Mouse (Mus musculus) midbrain, embryonic 13.5 days (tissue): Measurements from ENCODE around the gene Pim3. TPM values are rescaled to one million over a fixed set of nuclear protein-coding genes. Genes with fewer than 3 reads are reported as not detected.

Experiments used
- ATAC-seq: fragments of 200-750 bp; cut with Nextera tagmentation; 2 replicates; pipeline ENCODE4 v1.8.0; 2017; ENCODE audit warnings: mild to moderate bottlenecking, moderate TSS enrichment, moderate library complexity
- H3K27ac ChIP-seq: fragments of 300-500 bp; sonication (generic); 2 replicates; pipeline ENCODE4 v1.5.1; 2015; ENCODE audit warnings: inconsistent platforms, mild to moderate bottlenecking, moderate library complexity
- H3K27me3 ChIP-seq: fragments of 300-500 bp; sonication (generic); 2 replicates; pipeline ENCODE4 v1.6.1; 2015; ENCODE audit warnings: mild to moderate bottlenecking, inconsistent platforms
- H3K36me3 ChIP-seq: fragments of 300-500 bp; sonication (generic); 2 replicates; pipeline ENCODE4 v1.6.1; 2015; ENCODE audit warnings: mild to moderate bottlenecking, inconsistent platforms
- H3K4me1 ChIP-seq: fragments of 300-500 bp; sonication (generic); replicated peaks from 2 replicates; pipeline ENCODE4 v1.6.1; 2015; ENCODE audit warnings: inconsistent platforms
- H3K4me2 ChIP-seq: fragments of 300-500 bp; sonication (generic); replicated peaks from 2 replicates; pipeline ENCODE4 v1.6.1; 2015; ENCODE audit warnings: moderate library complexity, mild to moderate bottlenecking, inconsistent platforms
- H3K4me3 ChIP-seq: fragments of 300-500 bp; sonication (generic); replicated peaks from 2 replicates; pipeline ENCODE4 v1.5.1; 2015; ENCODE audit warnings: mild to moderate bottlenecking, inconsistent platforms
- H3K9ac ChIP-seq: fragments of 300-500 bp; sonication (generic); replicated peaks from 2 replicates; pipeline ENCODE4 v1.6.1; 2015; ENCODE audit warnings: mild to moderate bottlenecking, inconsistent platforms
- H3K9me3 ChIP-seq: fragments of 300-500 bp; sonication (generic); 2 replicates; pipeline ENCODE4 v1.6.1; 2016; ENCODE audit warnings: mild to moderate bottlenecking, inconsistent platforms
- WGBS: fragments of 180-500 bp; shearing (Covaris S2); methylation state at CpG from one replicate; pipeline ENCODE4 v1.1.7; 2015; 5-methylcytosine and 5-hydroxymethylcytosine counted together
- polyA plus RNA-seq: library from polyadenylated mRNA; unstranded; fragments of >200 nt; fragmentation: Nextera tagmentation; extraction: Ambion mirVana; gene quantifications from 2 replicates; pipeline ENCODE4 v1.2.1, GENCODE M21; 2015

Pim3 gene
- polyA plus RNA-seq, 1 experiment from 2014 or later = 47.6 TPM

DNA sequence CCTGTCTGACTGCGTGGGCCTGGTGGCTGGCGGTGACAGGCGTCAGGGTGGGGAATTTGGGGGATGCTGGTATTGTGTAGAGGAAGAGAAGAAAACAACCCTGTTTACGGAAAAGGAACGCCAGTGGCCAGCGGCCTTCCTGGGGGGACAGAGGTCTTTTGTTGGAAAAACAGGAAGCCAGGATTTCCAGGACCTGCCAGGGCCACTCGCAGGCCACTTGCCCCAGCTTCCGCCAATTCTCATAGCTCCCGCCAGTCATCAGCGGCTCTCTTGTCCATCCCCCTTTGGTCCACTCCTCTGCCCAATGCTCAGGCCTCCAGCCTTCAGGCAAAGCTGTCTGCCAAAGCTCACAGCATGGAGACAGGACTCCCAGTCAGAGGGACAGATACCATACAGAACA is 21.9 kb upstream of the Pim3 start:
- no peak overlapping the region for H3K4me2 ChIP-seq
- H3K27me3 ChIP-seq = peaks cover 8% of the 10 kb centered on the region; the same call in 1 of the 2 replicates
- H3K4me3 ChIP-seq = no peak overlapping the region
- H3K4me1 ChIP-seq = peaks cover 21% of the 10 kb centered on the region
- WGBS = 67% methylated on average over 9 of the region's 10 CpGs
- H3K36me3 ChIP-seq = no peaks in the 10 kb centered on the region
- H3K9ac ChIP-seq = no peak overlapping the region
- H3K9me3 ChIP-seq = no peaks in the 10 kb centered on the region
- H3K27ac ChIP-seq = peak overlapping the region; percentile 39; the same call in 1 of the 2 replicates
- ATAC-seq = no peak

DNA sequence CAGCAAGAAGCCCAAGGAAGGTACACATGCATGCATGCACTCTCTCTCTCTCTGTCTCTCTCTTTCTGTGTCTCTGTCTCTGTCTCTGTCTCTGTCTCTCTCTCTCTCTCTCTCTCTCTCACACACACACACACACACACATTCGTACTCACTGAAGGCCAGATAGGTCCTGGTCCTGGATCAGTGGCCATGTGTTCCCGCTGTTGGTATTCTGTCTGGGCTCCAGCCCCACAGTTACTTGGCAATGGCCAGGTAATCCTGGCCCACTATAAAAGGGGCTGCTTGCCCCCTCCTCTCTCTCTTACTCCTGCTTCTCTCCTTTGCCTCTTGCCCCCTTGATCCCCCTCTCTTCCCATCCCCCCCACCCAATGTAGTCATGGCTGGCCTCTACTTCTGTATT is 20.8 kb upstream of the Pim3 start:
- Histone ChIP-seq H3K4me1 (peaks cover 21% of the 10 kb centered on the region), H3K4me3 (no peak overlapping the region), H3K27ac (no peak overlapping the region), H3K4me2 (no peak overlapping the region), H3K9me3 (no peaks in the 10 kb centered on the region), H3K9ac (no peak overlapping the region), H3K27me3 (peaks cover 8% of the 10 kb centered on the region; the same call in 1 of the 2 replicates), H3K36me3 (no peaks in the 10 kb centered on the region)
- WGBS = 85% methylated on average over 2 of the region's 2 CpGs
- ATAC-seq = no peak

DNA sequence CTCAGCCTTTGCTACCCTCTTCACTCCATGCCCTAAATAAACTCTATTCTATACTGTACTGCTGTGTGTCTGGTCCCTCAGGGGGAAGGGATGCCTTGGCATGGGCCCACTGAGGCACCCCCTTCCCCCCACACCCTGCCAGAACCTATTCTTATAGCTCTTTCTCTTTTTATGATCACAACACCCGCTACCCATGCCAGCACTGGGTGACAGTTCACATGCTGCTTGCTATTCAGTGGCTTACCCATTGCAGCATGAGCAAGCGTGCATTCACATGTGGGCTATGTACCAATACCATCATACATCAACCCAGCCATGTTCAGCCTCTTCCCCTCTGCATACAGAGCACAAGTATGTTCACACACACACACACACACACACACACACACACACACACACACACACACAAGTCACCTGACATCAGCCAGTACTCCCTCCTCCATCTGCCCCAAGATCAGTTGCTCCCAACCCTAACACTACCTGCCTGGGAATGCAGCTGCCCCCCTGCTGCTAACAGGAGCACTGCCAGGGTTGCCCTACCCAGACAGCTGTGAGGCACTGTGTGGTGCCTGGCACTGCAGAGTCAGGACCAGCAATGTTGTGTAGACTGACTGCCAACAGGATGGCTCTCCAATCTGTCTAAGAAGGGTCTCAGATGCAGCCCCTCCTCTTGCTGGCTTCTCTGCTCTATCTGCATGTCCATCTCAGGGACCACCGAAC is 20.2 kb upstream of the Pim3 start:
- 91% methylated on average over 3 of the region's 3 CpGs for WGBS
- no peaks in the 10 kb centered on the region for H3K36me3 ChIP-seq
- no peak overlapping the region for H3K4me2 ChIP-seq
- no peak for ATAC-seq
- H3K4me1 ChIP-seq = peaks cover 21% of the 10 kb centered on the region
- H3K9ac ChIP-seq = no peak overlapping the region
- H3K4me3 ChIP-seq = no peak overlapping the region
- H3K27me3 ChIP-seq = peaks cover 4% of the 10 kb centered on the region; the same call in 1 of the 2 replicates
- no peak overlapping the region for H3K27ac ChIP-seq
- no peaks in the 10 kb centered on the region for H3K9me3 ChIP-seq

- Histone ChIP-seq H3K9me3 (no peaks in the 10 kb centered on the region), H3K9ac (no peak overlapping the region), H3K4me2 (no peak overlapping the region), H3K36me3 (no peaks in the 10 kb centered on the region), H3K27me3 (0 out of 2 replicates have a peak, but pooled peaks cover 4% of the 10 kb centered on the region), H3K27ac (no peak overlapping the region), H3K4me1 (peaks cover 18% of the 10 kb centered on the region), H3K4me3 (no peak overlapping the region)
- WGBS = 86% methylated on average over 3 of the region's 3 CpGs
- no peak for ATAC-seq
Observed at GRCm38 (mm10) chr15:88842300-88842673, 19.7 kb upstream of the Pim3 start.

GRCm38 (mm10) chr15:88843486-88844097 is 18.4 kb upstream of the Pim3 start:
- ATAC-seq = peak; percentile 31; the same call in 1 of the 2 replicates
- H3K4me2 ChIP-seq = no peak overlapping the region

GRCm38 (mm10) chr15:88844966-88845365 is 17.0 kb upstream of the Pim3 start:
- H3K4me1 ChIP-seq = no peaks in the 10 kb centered on the region
- ATAC-seq = no peak
- H3K4me3 ChIP-seq = no peak overlapping the region
- no peaks in the 10 kb centered on the region for H3K27me3 ChIP-seq
- no peak overlapping the region for H3K9ac ChIP-seq
- 93% methylated on average over 7 of the region's 7 CpGs for WGBS
- H3K36me3 ChIP-seq = no peaks in the 10 kb centered on the region
- H3K9me3 ChIP-seq = no peaks in the 10 kb centered on the region
- H3K4me2 ChIP-seq = no peak overlapping the region
- H3K27ac ChIP-seq = no peak overlapping the region

More at GRCm38 (mm10) chr15:88843486-88844097, 18.4 kb upstream of the Pim3 start:
- no peak overlapping the region for H3K4me3 ChIP-seq
- no peaks in the 10 kb centered on the region for H3K36me3 ChIP-seq
- H3K27ac ChIP-seq = no peak overlapping the region
- peaks cover 9% of the 10 kb centered on the region for H3K4me1 ChIP-seq
- H3K27me3 ChIP-seq = 0 out of 2 replicates have a peak, but pooled peaks cover 4% of the 10 kb centered on the region
- H3K9ac ChIP-seq = no peak overlapping the region
- no peaks in the 10 kb centered on the region for H3K9me3 ChIP-seq
- WGBS = 57% methylated on average over 8 of the region's 8 CpGs

DNA sequence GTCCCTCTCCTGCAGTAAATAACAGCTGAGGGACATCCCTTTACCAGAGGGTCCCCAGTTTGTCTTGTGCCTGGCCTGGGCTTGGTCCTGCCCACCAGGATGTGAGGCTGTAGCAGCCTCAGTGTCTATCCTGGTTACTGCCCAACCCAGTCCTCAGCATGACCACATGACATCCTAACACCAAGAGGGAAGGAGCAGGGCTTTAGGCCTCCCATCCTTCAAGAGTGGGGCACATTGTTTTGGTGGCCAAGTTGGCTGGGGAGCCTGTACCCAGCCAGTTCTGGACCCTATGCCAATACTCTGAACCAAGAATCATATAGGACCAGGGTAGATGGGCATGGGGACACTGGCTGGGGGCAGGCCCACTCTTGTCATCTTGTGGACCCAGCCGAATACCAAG is 13.3 kb upstream of the Pim3 start:
- 96% methylated on average over 1 of the region's 1 CpGs for WGBS
- Histone ChIP-seq H3K4me3 (no peak overlapping the region), H3K4me1 (no peaks in the 10 kb centered on the region), H3K27me3 (peaks cover 7% of the 10 kb centered on the region; the same call in 1 of the 2 replicates), H3K9me3 (no peaks in the 10 kb centered on the region), H3K4me2 (no peak overlapping the region), H3K27ac (no peak overlapping the region), H3K36me3 (no peaks in the 10 kb centered on the region), H3K9ac (no peak overlapping the region)
- ATAC-seq = no peak

GRCm38 (mm10) chr15:88849621-88850020 is 12.4 kb upstream of the Pim3 start:
- no peak overlapping the region for H3K27ac ChIP-seq
- H3K9ac ChIP-seq = no peak overlapping the region
- H3K4me2 ChIP-seq = no peak overlapping the region
- H3K27me3 ChIP-seq = peaks cover 7% of the 10 kb centered on the region; the same call in 1 of the 2 replicates
- H3K4me1 ChIP-seq = peaks cover 5% of the 10 kb centered on the region; the same call in 1 of the 2 replicates
- H3K4me3 ChIP-seq = no peak overlapping the region
- ATAC-seq = no peak
- no peaks in the 10 kb centered on the region for H3K9me3 ChIP-seq
- WGBS = 97% methylated on average over 2 of the region's 2 CpGs
- H3K36me3 ChIP-seq = no peaks in the 10 kb centered on the region

- Histone ChIP-seq H3K9me3 (no peaks in the 10 kb centered on the region), H3K4me1 (peaks cover 8% of the 10 kb centered on the region; the same call in 1 of the 2 replicates), H3K4me2 (no peak overlapping the region), H3K9ac (no peak overlapping the region), H3K4me3 (no peak overlapping the region), H3K27ac (no peak overlapping the region), H3K36me3 (no peaks in the 10 kb centered on the region), H3K27me3 (peaks cover 7% of the 10 kb centered on the region; the same call in 1 of the 2 replicates)
- no peak for ATAC-seq
- 63% methylated on average over 10 of the region's 10 CpGs for WGBS
Observed at GRCm38 (mm10) chr15:88850146-88850826, 11.7 kb upstream of the Pim3 start.

GRCm38 (mm10) chr15:88851076-88851475 is 10.9 kb upstream of the Pim3 start:
- no peak overlapping the region for H3K27ac ChIP-seq
- H3K4me1 ChIP-seq = peaks cover 8% of the 10 kb centered on the region; the same call in 1 of the 2 replicates
- 50% methylated on average over 3 of the region's 3 CpGs for WGBS

GRCm38 (mm10) chr15:88851507-88852149 is 10.4 kb upstream of the Pim3 start:
- Histone ChIP-seq H3K27me3 (peaks cover 7% of the 10 kb centered on the region; the same call in 1 of the 2 replicates), H3K36me3 (no peaks in the 10 kb centered on the region)
- 81% methylated on average over 10 of the region's 10 CpGs for WGBS

More at GRCm38 (mm10) chr15:88851076-88851475, 10.9 kb upstream of the Pim3 start:
- no peak overlapping the region for H3K4me2 ChIP-seq
- H3K9me3 ChIP-seq = no peaks in the 10 kb centered on the region
- no peak overlapping the region for H3K9ac ChIP-seq
- no peak for ATAC-seq
- no peak overlapping the region for H3K4me3 ChIP-seq
- H3K36me3 ChIP-seq = no peaks in the 10 kb centered on the region
- H3K27me3 ChIP-seq = peaks cover 7% of the 10 kb centered on the region; the same call in 1 of the 2 replicates

More at GRCm38 (mm10) chr15:88851507-88852149, 10.4 kb upstream of the Pim3 start:
- no peak for ATAC-seq
- Histone ChIP-seq H3K4me3 (no peak overlapping the region), H3K9ac (no peak overlapping the region), H3K27ac (no peak overlapping the region), H3K9me3 (no peaks in the 10 kb centered on the region), H3K4me1 (peaks cover 8% of the 10 kb centered on the region; the same call in 1 of the 2 replicates), H3K4me2 (no peak overlapping the region)
